Mouse (Mus musculus) left cerebral cortex, postnatal 25 days (tissue): ENCODE measurements around the gene Myh9. TPM values are rescaled to one million over a fixed set of nuclear protein-coding genes. Genes with fewer than 3 reads are reported as not detected.

Source experiments
- DNase-seq, 2 experiments: peaks; one replicate each; pipeline ENCODE4 v3.0.0; 2022; ENCODE audit warnings: low spot score in 2 of 2, mixed read lengths in 1 of 2
- intact Hi-C: fragments of 180-260 bp; cut with DNase I; formaldehyde crosslinking; loops from one replicate; pipeline ENCODE4 v1.15.1; 2025
- total RNA-seq, 2 experiments: library from RNA; stranded (reverse); gene quantifications; 2 replicates each; pipeline ENCODE4 v1.2.3; 2021

Gene Myh9
- total RNA-seq, 2 experiments from 2014 or later = 69.9 to 75.5 TPM

DNA sequence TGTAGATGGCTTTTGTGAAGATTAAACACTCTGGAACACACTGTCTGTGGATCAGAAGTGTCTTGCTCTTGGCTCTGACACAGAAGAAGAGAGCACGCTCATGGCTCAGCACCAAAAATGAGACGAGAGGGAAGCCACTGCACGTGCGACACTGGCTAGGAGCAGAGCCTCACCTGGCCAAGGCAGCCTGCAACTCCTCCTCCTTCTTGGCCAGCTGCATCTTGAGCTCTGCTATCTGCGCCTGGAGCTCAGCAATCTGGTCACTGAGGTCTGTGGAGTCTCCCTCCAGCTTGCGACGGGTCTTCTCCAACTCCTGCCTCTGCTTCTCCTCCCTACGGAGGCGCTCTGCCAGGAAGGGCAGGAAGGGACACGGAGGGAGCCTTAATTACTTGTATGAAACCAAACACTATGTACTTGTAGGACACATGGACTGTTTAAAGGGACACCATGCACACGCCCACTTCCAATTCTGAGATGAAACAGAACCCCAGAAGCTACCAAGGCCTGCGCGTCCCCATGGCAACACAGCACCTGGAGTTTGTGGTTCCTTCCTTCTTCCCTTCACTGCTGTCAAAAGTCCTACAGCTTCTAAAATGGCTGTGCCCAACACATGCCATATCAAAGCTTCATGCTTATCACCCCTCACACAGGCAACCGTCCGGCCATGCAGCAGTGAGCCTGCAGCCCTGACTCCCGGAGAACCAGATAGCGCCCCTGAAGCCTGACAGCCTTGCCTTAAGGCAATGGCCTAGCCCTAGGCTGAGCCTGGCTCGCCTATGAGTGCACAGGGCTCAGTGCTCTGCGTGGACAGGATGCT, 68.7 kb downstream of the Myh9 start:
- intact Hi-C loops = no loop called here
- DNase-seq = no peak

DNA sequence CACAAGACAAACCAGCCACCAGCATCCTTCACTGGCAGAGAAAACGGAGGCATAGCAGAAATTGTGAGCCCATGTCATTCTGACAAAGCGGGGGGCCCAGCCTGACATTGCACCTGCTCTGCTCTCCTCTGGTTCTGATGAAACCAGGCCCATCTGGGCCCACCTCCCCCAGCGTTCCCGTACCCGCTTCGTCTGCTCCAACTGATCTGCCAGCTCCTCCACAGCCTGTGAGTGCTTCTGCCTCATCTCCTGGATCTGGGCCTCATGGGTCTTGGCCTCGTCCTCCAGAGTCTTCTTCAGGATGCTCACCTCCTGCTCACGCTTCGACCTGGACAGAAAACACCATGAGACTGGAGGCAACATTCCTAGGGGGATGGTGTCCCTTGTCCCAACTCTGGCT, 71.0 kb downstream of the Myh9 start:
- intact Hi-C loops = no loop called here
- no peak for DNase-seq

DNA sequence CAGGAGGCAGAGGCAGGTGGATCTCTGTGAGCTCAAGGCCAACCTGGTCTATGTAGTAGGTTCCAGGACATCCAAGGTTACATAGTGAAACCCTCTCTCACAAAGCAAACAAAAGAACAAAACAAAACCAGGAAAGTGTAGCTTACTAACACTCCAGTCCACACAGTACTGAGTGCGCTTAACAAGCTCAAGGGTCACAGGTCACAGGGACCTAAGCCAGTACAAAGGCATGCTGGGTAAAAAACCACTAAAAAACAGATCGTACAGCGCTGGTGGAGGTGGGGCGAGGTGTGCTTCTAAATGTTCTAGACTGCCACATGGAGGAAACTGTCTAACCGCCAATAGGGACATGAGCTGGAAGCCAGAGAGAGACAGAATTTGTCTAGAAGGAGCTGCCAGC, 71.6 kb downstream of the Myh9 start:
- DNase-seq = peak in 1 of 2 experiments; percentile 37
- intact Hi-C loops = no loop called here

DNA sequence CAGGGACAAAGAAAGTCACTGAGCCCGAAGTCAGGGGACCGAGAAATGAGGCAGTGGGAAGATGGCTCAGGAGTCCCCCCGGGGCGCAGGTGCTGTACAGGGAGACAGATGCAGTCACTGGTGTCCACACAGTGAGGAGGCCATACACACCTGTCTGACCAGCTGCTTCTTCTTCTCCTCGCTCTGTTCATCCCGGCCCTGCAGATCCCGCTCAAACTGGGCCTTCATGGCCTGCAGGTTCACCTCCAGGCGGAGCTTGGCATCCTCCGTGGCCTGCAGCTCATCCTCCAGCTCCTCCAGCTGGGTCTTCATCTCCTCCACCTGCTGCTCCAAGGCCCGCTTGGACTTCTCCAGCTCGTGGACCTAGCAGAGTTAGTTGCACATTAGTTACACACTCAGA, 75.0 kb downstream of the Myh9 start:
- DNase-seq = no peak
- intact Hi-C loops = no loop called here

DNA sequence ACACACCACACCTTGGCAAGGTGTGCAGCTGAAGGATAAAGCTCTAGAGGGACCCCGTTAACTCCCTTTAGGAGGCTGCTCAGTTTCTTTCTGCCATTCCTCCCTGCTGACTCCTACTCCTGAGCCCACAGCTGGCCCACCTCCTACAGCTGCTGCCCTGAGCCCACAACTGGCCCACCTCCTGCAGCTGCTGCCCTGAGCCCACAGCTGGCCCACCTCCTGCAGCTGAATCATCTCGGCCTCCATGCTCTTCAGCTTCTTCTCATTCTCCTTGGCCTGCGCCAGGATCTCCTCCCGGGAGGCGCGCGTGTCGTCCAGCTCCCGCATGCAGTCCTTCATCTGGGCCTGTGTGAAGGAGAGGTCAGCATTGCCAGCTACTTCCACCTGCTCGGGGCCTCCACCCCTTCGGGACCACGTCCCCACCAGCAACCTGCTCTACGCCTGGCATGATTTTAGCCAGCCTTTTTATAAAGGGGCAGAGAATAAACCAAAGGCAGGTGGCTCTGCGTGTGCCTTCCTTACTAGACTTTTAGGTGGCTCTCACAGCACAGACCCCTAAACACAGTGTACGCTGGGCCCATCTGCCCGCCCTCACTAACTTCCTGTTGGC, 76.4 kb downstream of the Myh9 start:
- no peak for DNase-seq
- intact Hi-C loops = no loop called here

DNA sequence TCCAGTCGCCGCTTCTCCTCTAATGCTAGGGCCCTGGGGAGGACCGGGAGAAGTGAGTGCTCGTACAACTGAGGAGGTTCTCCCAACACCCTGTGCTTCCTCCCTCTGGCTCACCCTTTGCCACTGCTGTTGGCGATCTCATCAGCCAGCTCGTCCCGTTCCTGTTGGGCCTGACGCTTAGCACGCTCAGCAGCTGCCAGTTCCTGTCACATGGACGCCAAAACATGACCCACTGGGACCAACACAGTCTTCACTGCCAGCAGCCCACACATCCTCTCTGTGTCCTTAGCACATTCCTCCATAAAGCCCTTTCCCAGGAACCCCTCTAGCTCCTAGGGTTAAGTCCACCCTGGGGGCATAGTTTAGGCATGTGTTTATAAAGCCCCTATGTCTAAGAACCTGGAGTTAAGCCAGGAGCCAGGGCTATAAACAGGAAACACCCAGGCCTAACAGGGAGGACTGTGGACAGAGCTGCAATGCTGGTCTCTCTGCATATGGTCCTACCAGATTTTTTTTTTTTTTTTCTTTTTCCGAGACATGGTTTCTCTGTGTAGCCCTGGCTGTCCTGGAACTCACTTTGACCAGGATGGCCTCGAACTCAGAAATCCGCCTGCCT, 77.5 kb downstream of the Myh9 start:
- no peak for DNase-seq
- intact Hi-C loops = loop anchor here (5.0 kb wide), 1 partner anchor 153 kb away; no protein-coding TSS in a partner anchor

DNA sequence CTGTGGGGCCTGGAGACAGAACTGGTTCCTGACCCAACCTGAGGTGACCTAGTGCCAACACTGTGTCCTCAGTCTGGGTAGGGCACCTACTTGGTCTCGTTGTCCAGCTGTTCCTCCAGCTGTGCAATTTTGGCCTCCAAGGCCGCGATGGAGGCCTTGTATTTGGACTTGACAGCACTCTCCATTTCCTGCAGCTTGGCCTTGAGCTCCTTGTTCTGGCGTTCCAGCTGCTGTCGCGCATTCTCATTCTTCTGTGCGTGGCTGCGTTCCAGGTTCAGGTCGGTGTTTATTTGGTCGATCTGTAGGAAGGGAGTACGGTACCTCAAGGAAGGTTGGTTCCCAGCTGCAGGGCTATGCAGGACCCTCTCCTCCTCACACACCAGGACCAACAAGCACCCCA, 78.3 kb downstream of the Myh9 start:
- intact Hi-C loops = loop anchor here (5.0 kb wide), 1 partner anchor 154 kb away; no protein-coding TSS in a partner anchor
- DNase-seq = no peak

DNA sequence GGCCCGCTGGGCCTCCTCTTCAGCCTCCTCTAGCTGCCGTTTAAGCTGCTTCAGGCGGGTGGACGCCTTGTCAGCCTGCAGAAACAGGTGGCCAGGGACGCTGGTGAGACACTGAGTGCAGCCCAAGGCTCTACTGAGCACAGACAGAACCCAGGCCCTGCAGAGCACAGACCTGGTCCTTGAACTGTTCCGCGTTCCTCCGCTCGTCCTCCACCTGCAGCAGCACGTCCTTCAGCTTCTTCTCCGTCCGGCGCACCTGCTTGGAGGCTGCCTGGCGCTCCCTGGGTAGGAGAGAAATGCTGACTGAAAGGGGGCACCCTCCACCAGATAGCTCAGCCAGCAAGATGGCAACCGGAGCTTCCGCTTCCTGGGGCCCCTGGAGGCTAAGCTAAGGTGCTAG, 78.9 kb downstream of the Myh9 start:
- intact Hi-C loops = loop anchor here (5.0 kb wide), 1 partner anchor 154 kb away; no protein-coding TSS in a partner anchor
- DNase-seq = no peak

DNA sequence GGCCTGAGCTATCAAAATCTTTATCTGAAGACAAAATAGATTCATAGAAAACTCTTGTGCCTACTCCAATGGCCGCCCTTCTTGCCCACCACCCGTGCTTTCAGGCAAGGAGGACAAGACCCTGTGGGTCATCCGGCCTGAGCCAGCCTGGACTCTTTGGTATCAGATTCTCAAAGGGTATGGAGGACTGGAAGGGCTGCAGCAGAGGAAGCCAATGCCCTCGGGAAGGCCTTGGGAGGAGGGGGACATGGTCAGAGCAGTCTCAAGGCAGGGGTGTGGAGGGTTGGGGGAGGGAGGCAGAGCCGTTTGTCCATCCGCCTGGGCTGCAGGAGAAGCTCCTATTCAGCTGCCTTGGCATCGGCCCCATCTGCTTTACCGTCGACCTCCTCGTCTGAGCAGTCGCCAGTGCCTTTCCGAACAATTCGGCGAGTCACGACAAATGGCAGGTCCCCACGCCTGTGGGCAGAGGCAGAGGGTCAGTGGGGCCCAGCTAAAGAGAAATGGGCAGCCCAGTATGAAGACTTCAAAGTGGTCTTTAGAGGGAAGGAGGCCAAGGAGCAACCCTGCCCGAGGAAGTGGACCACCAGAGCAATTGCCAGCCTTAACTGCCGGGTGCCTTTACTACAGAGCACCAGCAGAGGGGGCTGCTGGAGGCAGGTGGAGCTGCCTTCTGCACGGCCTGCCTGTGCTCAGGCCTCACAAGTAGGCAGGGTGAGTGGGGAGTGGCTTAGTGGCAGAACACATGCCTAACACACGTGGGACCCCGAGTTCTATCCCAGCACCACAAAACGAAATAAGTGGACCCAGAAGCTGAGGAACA, 80.2 kb downstream of the Myh9 start:
- intact Hi-C loops = loop anchor here (5.0 kb wide), 1 partner anchor 156 kb away; no protein-coding TSS in a partner anchor
- no peak for DNase-seq

DNA sequence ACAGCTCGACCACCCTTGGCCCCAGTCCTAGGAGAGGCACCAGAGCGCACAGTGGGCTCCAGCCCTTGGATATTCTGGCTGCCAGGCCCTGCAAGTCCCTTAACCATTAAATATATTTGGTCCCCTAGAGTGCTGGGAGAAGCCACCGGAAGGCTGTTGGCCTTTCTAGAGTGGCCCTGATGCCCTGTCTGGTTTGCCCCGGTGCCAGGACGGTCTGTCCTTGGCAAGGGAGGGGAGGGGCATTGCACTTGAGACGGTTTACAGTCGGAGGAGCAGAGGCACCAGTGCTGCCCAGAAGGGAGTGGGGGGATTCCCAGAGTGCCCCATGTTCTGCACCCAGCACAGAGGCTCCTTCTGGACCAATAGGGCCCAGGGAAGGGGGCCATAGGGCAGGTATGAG, 80.9 kb downstream of the Myh9 start:
- no peak for DNase-seq
- intact Hi-C loops = loop anchor here (5.0 kb wide), 1 partner anchor 156 kb away; no protein-coding TSS in a partner anchor

DNA sequence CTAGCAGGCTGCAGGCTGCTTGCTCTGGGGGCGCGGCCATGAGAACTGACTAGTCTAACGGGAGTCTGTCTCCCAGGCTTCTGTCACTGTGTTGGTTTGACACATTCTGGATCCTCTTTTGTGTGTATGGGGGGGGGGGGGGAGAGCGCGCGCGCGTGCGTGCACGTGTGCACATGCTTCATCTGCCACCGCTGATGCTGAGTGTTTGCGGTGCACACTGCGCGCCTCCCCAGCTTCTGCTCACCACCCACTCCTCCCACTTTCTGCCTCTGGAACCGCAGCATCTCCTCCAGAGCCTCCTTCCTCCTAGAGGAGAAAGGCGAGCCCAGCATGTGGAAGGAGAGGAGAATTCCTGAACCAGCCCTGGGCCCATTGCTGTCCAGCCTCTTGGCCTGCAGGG, 81.9 kb downstream of the Myh9 start:
- intact Hi-C loops = loop anchor here (5.0 kb wide), 1 partner anchor 157 kb away; no protein-coding TSS in a partner anchor
- DNase-seq = peak in 1 of 2 experiments; percentile 21

DNA sequence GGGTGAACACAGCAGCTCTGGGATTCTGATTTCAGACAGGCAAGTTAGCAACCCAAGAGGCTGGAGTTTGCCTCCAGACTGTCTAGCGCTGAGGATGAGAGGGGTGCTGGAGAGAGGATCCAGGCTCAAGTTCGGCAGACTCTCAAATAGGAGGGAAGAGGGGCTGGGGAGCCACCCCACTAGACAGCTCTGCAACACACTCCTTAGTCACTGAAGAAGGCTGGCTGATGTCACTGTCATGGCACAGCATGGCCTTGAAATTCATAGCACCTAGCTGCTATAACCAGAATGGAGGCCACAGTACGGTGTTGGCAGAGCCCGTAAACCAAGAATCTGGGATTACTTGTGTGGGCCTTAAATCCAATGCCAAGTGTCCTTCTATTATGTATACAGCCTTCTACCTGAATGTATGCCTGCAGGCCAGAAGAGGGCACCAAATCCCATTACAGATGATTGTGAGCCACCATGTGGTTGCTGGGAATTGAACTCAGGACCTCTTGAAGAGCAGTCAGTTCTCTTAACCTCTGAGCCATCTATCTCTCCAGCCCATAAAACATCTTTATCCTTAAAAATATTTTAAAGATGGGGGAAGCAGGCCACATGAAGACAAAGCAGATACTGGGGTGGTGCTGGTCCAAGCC, 84.3 kb downstream of the Myh9 start:
- no peak for DNase-seq
- intact Hi-C loops = no loop called here

DNA sequence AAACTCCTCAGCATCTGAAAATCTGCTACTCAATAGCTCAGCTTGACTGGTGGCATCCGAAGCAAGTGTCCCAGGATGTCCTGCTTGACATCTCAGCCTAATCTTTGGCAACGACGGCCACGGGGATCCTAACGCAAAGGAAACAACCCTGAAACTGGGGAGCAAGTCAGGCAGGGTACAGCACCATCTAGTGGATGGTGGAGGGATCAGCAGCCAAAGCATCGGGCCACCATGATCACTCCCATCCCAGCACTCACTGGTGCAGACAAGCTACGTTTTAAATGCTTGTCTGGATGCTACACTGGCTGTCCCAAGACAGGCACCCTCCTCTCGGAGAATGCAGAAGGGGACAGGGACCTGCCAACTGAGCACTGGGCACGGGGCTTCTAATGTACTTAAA, 85.1 kb downstream of the Myh9 start, which contains the start of gene Apol8:
Gene Apol8 (minus strand): TSS at position 156 of the 400 bp plus-strand sequence.
- intact Hi-C loops = no loop called here
- peak; percentile 53 to 67 for DNase-seq

DNA sequence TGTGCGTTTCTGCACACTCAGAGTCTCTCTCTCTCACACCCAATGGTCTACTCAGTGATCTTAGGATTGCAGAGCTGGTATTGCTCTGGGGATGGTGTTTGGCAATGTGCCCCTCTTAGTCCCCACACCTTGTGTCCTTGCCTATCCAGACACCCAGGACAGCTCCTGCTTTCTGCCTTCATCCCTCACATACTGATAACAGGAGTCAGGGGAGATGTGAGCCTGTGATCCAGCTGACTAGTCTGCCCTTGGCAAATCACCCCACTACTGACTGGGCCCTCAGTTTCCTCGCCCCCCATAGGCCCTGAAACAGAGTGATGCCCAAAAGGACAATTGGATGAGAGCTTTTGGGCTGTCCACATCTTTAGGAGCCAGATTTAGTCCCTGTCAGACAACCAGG, 85.9 kb downstream of the Myh9 start:
- intact Hi-C loops = no loop called here
- no peak for DNase-seq

DNA sequence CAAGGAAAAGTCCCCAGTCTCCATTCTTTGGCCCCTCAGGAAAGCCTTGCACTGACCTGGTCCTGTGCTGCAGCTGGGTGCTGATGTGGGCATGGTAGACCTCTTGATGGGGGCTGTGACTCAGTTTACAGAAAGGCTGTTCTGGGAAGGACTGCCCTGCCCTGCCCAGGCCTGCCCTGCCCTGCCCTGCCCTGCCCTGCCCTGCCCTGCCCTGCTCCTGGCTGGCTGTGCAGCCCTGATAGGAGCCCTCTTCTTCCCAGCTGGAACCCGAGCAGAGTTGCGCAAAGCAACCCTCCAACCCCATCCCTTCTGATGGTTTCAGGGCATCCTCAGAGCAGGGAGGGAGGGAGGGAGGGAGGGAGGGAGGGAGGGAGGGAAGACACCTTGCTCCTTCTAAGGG, 86.8 kb downstream of the Myh9 start:
- intact Hi-C loops = no loop called here
- no peak for DNase-seq

DNA sequence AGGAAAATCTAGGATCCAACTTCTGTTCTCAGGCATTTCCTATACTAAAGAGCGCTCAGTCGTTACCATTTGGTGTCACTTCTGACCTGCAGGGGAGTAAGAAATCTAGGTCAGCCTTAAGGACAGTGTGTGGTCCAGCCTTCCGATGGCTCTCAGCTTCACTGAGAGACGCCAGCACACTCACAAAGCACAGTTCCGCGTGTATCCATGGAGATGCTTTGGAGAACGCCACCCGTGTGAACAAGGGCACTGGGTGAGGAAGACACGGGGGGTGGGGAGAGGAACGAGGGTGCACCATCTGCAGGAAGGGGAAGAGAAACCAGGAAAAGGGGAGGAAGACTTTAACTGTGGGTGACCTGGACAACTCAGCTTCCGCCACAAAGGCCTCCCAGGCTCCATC, 89.5 kb downstream of the Myh9 start:
- intact Hi-C loops = no loop called here
- DNase-seq = no peak

DNA sequence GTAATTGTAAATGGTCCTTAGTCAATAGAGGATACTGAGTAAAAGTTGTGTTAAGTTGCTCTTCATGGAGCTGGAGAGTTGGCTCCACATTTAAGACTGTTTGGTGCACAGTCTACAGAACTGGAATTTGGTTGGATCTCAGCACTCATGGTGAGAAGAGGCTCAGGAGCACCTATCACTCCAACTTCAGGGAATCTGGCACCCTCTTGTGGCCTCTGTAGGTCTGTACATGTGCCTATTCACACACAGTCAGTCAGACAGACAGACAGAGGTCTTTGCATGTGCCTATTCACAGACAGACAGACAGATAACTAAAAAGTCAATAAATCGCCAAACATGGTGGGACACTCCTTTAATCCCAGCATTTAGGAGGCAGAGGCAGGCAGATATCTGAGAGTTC, 91.5 kb downstream of the Myh9 start:
- peak in 1 of 2 experiments; percentile 51 for DNase-seq
- intact Hi-C loops = no loop called here

DNA sequence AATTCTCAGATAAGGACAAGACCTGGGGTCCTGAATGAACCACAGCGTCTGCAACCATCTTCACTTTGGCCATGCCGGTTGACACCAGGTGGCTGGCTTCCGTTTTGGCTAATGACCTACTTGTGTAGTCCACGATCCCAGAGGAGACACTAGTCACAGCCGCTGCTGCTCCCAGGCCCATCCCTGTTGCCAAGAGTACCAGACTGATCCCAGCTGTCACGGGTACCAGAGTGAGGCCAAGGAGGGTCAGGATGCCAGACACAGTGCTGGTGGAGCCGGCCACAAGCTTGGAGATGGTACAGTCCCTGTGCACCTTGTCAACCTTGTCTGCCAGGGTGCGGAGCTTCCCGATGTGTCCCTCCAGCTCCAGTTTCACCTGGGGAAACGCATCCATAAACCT, 92.3 kb downstream of the Myh9 start:
- intact Hi-C loops = no loop called here
- no peak for DNase-seq

DNA sequence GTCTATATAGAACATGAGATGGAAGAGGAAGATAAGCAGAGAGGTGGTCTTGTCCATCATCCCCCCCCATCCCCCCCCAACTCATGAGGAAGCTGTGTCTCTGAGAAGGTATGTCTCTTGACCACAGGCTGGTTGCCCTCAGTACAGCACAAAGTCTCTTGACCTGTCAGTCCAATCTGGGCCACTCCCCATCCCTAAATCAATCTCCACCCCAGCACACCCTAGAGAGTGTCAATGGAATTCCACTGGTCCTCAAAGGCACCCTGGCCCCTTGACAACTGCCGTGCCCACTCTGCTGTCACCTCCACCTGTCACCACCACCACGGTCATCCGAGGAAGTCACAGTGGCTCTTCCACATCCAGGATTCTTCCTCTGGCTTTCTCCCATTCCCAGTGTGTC, 93.6 kb downstream of the Myh9 start:
- intact Hi-C loops = no loop called here
- no peak for DNase-seq
